Mouse (Mus musculus): ENCODE measurements around the gene Slc38a9. TPM values are rescaled to one million over a fixed set of nuclear protein-coding genes. Genes with fewer than 3 reads are reported as not detected.
A peak's percentile ranks its signal among the peaks of the same experiment; 100 is the strongest.
"Not testable (repeated sequence)": the region's sequence is repeated elsewhere in the genome, so short reads cannot be mapped to it uniquely, and the experiment has no call there.

The Slc38a9 gene
- total RNA-seq, 2 experiments from 2014 or later: 6.9 to 8.1 TPM

- H3K27ac ChIP-seq: no peak overlapping the region
- intact Hi-C loops (cut with DNase I): no loop called here
- TF ChIP-seq CTCF (IDR thresholded peaks at IDR 0.05): no peak
- no peak for DNase-seq
- no peak overlapping the region for H3K4me3 ChIP-seq
Measured at GRCm38 (mm10) chr13:112692870-112693553, 32.5 kb downstream of the Slc38a9 start.

GRCm38 (mm10) chr13:112695526-112696240, 35.1 kb downstream of the Slc38a9 start:
- Histone ChIP-seq H3K4me3 (no peak overlapping the region), H3K27ac (no peak overlapping the region)
- intact Hi-C loops (cut with DNase I): no loop called here
- no peak for DNase-seq
- TF ChIP-seq CTCF (IDR thresholded peaks at IDR 0.05): no peak

GRCm38 (mm10) chr13:112701256-112701655, 40.7 kb downstream of the Slc38a9 start:
- no peak overlapping the region for H3K4me3 ChIP-seq
- intact Hi-C loops (cut with DNase I): no loop called here
- TF ChIP-seq CTCF (IDR thresholded peaks at IDR 0.05): no peak
- peak; percentile 34 for DNase-seq
- H3K27ac ChIP-seq: peak overlapping the region; percentile 46; the same call in 1 of the 2 replicates

- intact Hi-C loops (cut with DNase I): loop anchor here (5.0 kb wide), 1 partner anchor 36 kb away; no protein-coding TSS in a partner anchor
- no peak for TF ChIP-seq CTCF (IDR thresholded peaks at IDR 0.05)
- Histone ChIP-seq H3K4me3 (no peak overlapping the region), H3K27ac (no peak overlapping the region)
- DNase-seq: no peak
Measured at GRCm38 (mm10) chr13:112706351-112706750, 45.8 kb downstream of the Slc38a9 start.

GRCm38 (mm10) chr13:112720078-112720736, 59.7 kb downstream of the Slc38a9 start:
- Histone ChIP-seq H3K27ac (peak overlapping the region; percentile 21; the same call in 1 of the 2 replicates), H3K4me3 (no peak overlapping the region)
- no peak for TF ChIP-seq CTCF (IDR thresholded peaks at IDR 0.05)
- intact Hi-C loops (cut with DNase I): no loop called here
- DNase-seq: no peak

- H3K4me3 ChIP-seq: no peak overlapping the region
- H3K27ac ChIP-seq: peak overlapping the region; percentile 77
- intact Hi-C loops (cut with DNase I): no loop called here
- DNase-seq: peak; percentile 53
- TF ChIP-seq CTCF (IDR thresholded peaks at IDR 0.05): no peak
Measured at GRCm38 (mm10) chr13:112721946-112722729, 61.6 kb downstream of the Slc38a9 start.

- H3K27ac ChIP-seq; intact Hi-C loops (cut with DNase I); H3K4me3 ChIP-seq; DNase-seq: not testable (repeated sequence)
Measured at GRCm38 (mm10) chr13:112724260-112724659, 63.7 kb downstream of the Slc38a9 start.

GRCm38 (mm10) chr13:112726002-112726401, 65.5 kb downstream of the Slc38a9 start:
- no peak overlapping the region for H3K4me3 ChIP-seq
- DNase-seq: peak; percentile 52
- TF ChIP-seq CTCF (IDR thresholded peaks at IDR 0.05): no peak
- intact Hi-C loops (cut with DNase I): no loop called here
- H3K27ac ChIP-seq: no peak overlapping the region

GRCm38 (mm10) chr13:112733311-112733710, 72.8 kb downstream of the Slc38a9 start:
- no peak for DNase-seq
- TF ChIP-seq CTCF (IDR thresholded peaks at IDR 0.05): no peak
- intact Hi-C loops (cut with DNase I): no loop called here
- no peak overlapping the region for H3K4me3 ChIP-seq
- H3K27ac ChIP-seq: no peak overlapping the region

GRCm38 (mm10) chr13:112734906-112735713, 74.6 kb downstream of the Slc38a9 start:
- TF ChIP-seq CTCF (IDR thresholded peaks at IDR 0.05): no peak
- H3K27ac ChIP-seq: peak overlapping the region; percentile 38
- H3K4me3 ChIP-seq: peak overlapping the region; percentile 41
- DNase-seq: peak; percentile 66
- intact Hi-C loops (cut with DNase I): no loop called here

GRCm38 (mm10) chr13:112736407-112736806, 75.9 kb downstream of the Slc38a9 start:
- H3K4me3 ChIP-seq: no peak overlapping the region
- no peak for DNase-seq
- TF ChIP-seq CTCF (IDR thresholded peaks at IDR 0.05): no peak
- H3K27ac ChIP-seq: no peak overlapping the region
- intact Hi-C loops (cut with DNase I): no loop called here

- no peak for TF ChIP-seq CTCF (IDR thresholded peaks at IDR 0.05)
- Histone ChIP-seq H3K4me3 (no peak overlapping the region), H3K27ac (peak overlapping the region; percentile 49)
- intact Hi-C loops (cut with DNase I): no loop called here
- DNase-seq: no peak
Measured at GRCm38 (mm10) chr13:112737110-112737509, 76.6 kb downstream of the Slc38a9 start.

Measured in gastrocnemius, adult 2 months (tissue).